Mouse (Mus musculus) spleen, postnatal 10 days (tissue): ENCODE measurements around the gene Scaf8.
A peak's percentile ranks its signal among the peaks of the same experiment; 100 is the strongest.
"Not testable (repeated sequence)": the region's sequence is repeated elsewhere in the genome, so short reads cannot be mapped to it uniquely, and the experiment has no call there.

Experiments
- DNase-seq, 2 experiments: peaks; one replicate each; pipeline ENCODE4 v3.0.0; 2021 to 2022; ENCODE audit warnings: low spot score in 2 of 2

The Scaf8 gene

GRCm38 (mm10) chr17:3114720-3115379, at the start of gene Scaf8:
Scaf8 (plus strand) TSS chr17:3114972.
- peak; percentile 92 to 96 for DNase-seq

- DNase-seq: no peak
These were observed 39.5 kb upstream of the Scaf8 start for GRCm38 (mm10) chr17:3075166-3075872.

- no peak for DNase-seq
These were observed 38.9 kb upstream of the Scaf8 start for GRCm38 (mm10) chr17:3075873-3076245.

- DNase-seq: not testable (repeated sequence)
These were observed 36.8 kb upstream of the Scaf8 start for GRCm38 (mm10) chr17:3077936-3078335.

GRCm38 (mm10) chr17:3080587-3081349, 34.0 kb upstream of the Scaf8 start:
- not testable (repeated sequence) for DNase-seq

GRCm38 (mm10) chr17:3081512-3082100, 33.2 kb upstream of the Scaf8 start:
- DNase-seq: peak in 1 of 2 experiments; percentile 87

GRCm38 (mm10) chr17:3082125-3082755, 32.5 kb upstream of the Scaf8 start:
- peak in 1 of 2 experiments; percentile 38 for DNase-seq

- peak; percentile 55 to 67 for DNase-seq
These were observed 31.7 kb upstream of the Scaf8 start for GRCm38 (mm10) chr17:3082756-3083749.

- peak; percentile 89 to 91 for DNase-seq
These were observed 30.8 kb upstream of the Scaf8 start for GRCm38 (mm10) chr17:3083886-3084550.

GRCm38 (mm10) chr17:3084551-3084930, 30.2 kb upstream of the Scaf8 start:
- peak; percentile 74 to 85 for DNase-seq

GRCm38 (mm10) chr17:3085152-3085551, 29.6 kb upstream of the Scaf8 start:
- no peak for DNase-seq

- DNase-seq: no peak
These were observed 22.1 kb upstream of the Scaf8 start for GRCm38 (mm10) chr17:3092682-3093081.

GRCm38 (mm10) chr17:3099273-3099672, 15.5 kb upstream of the Scaf8 start:
- not testable (repeated sequence) for DNase-seq

GRCm38 (mm10) chr17:3102336-3103165, 12.2 kb upstream of the Scaf8 start:
- DNase-seq: peak; percentile 44 to 82

GRCm38 (mm10) chr17:3104154-3104931, 10.4 kb upstream of the Scaf8 start:
- no peak for DNase-seq

GRCm38 (mm10) chr17:3105022-3105421, 9.8 kb upstream of the Scaf8 start:
- DNase-seq: no peak

- no peak for DNase-seq
These were observed 925 bp upstream of the Scaf8 start for GRCm38 (mm10) chr17:3113737-3114357.

GRCm38 (mm10) chr17:3114358-3114719, 433 bp upstream of the Scaf8 start:
- peak; percentile 76 to 77 for DNase-seq
